Mouse (Mus musculus) heart, adult 8-10 months (tissue): ENCODE measurements at regions not wholly inside any gene's neighbourhood (a gene's known extent, or its start where the extent isn't known, plus 50 kb on each side); places are given as distances from the start of the nearest gene placed in this dataset.

Experiments used
- DNase-seq: peaks from one replicate; pipeline ENCODE4 v3.0.0; 2022; ENCODE audit warnings: low spot score

DNA sequence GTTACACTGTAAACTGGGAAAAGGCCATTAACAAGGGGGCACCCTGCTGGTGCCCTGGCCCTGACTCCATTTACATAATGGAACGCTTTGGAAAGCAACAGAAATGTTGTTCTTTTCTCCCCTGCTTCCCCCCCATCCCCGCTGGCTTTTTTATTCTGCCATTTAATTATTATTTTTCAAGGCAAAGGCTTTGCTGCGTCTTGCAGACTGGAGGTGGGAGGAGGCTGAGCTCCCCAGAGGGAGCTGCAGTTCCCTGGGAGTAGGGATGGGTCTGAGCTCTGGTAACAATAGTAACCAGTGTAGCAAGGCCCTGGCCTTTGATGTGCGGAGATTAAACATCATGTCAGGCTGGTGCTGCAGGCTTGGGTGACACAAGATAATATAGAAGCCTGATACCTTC, 168.6 kb downstream of the Gadd45g start:
- no peak for DNase-seq

DNA sequence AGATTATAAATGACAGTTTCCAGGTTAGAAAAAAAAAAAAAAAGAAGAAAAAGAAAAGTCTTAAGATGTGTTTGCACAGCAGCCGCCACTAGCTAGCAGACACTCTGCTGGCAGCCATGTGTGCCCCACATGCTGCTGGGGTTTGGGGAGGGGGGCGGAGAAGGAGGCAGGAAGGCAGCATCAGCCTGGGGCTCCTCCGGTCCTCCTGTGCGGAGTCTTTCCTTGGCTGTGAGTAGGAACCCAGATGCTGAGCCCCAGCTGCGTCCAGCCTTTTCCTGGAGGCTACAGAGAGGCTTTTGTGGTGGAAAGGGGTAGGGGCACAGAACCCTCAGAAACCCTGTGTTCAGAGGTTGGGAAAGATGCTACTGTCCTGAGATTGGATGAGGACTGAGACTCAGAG, 169.0 kb downstream of the Gadd45g start:
- DNase-seq = no peak

DNA sequence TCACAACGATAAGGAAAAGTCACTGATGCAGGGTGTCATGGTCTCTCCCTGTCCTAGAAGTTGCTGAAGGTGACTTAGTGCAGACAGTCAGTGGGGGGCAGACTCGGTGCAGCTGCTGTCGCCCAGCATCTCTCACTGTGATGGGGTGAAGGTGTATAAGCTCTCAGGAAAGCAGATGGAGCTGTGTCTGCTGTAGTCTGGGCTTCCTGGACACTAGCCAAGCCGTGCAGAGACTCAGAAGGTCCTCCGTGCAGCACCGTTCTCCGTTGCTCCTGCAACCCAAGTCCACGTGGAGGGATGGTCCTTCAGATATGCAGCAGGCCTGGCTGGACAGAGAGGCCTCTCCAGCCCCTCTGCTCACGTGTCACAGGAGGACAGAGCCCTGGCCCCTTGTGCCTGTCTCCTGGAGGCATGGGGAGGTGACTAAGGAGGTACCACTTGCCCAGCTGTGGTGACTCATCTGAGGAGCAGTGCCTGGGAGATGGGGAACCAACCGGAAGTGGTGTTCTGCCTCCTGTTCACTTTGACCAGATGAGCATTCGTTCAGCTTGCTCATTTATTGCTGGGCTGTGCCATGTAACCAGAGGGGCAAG, 171.2 kb downstream of the Gadd45g start:
- DNase-seq = no peak

DNA sequence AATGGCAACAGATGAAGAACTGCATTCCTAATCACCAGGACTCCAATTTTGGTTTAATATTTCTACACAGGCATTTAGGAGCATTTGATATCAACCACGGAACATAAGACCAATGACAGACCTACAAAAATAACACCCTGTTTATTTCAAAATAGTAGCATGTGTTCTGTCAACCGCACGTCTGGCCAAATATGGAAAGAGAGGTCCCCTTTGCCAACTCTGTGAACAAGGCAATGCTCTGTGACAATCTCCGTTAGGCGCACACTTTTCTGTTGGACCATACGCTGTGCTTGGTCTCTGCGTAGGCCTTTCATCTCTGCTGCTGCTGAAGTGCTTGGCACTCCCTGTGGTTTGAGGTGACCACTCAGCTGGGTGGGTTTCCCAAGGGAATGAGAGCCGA, 173.2 kb downstream of the Gadd45g start:
- no peak for DNase-seq

DNA sequence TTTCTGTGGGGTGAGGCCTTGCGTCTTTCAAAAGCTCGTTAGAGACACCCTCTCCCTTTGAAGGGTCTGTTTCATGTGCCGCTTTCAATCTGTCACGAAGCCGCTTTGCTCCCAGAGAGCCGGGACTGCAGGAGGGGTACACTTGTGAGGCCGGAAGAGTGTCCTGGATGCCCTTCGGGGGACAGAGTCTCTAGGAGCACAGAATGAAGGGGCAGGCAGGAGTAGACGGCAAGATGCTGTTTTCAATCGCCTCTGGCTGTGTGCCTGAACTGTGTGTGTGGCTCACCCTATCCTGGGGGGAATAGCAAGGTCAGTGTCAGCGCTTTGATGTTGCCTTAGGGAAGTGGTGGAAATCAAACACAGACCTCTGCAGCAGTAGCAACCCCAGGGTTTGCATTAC, 174.7 kb downstream of the Gadd45g start:
- no peak for DNase-seq

DNA sequence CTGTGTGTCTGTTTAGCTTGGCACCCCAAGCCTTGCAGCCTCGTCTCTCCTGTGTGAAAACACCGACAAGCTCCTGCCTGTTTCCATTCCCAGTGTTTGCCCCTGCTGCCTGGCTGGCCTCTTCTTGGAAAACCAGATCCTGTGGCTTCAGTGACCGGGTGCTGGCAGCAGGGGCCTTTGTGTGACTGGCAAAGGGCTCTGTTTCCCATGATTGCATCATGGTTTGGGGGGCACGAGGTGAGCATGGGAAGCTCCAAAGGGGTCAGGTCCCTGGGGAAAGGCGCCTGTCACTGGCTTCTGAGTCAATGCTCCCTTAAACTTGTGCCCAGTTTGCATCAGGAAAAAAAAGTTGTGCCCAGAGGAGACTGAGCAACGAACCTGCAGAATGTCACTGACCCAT, 175.3 kb downstream of the Gadd45g start:
- no peak for DNase-seq

DNA sequence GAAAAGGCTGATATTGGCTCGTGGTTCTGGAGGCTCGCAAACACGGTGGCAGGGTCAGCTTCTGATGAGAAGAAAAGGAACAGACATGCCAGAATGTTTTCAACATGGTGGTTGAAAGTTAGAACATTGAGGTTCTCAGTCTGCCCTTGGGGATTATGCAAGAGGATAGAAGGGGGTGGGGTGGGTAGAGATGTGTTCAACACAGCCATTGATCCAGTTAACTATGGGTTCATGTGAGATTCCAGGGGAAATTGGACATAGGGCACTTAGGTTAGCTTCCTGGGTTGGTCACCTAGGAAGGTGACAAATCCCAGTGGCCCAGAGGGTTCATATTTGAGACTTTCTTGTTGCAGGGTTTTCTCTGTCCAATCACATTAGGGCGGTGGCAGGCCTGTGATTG, 176.1 kb downstream of the Gadd45g start:
- DNase-seq = no peak

DNA sequence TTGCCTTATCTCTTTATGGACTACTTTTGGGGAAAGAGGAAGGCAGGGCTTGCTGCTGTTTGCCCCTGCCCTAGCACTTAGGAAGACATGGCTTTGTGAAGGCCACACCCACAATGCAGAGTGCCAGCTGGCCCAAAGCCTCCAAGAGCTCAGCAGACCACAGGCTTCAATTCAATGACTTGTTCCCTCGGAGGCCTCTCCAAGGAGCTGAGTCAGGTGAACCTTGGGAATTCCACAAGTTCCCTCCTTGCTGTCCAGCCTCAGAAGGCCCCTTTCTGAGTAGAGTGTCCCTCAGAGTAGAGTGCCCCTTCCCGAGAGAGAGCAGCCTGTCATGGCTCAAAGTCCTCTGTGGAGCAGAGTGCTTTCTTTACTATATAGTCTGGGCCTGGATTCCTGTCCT, 177.9 kb downstream of the Gadd45g start:
- peak; percentile 67 for DNase-seq

DNA sequence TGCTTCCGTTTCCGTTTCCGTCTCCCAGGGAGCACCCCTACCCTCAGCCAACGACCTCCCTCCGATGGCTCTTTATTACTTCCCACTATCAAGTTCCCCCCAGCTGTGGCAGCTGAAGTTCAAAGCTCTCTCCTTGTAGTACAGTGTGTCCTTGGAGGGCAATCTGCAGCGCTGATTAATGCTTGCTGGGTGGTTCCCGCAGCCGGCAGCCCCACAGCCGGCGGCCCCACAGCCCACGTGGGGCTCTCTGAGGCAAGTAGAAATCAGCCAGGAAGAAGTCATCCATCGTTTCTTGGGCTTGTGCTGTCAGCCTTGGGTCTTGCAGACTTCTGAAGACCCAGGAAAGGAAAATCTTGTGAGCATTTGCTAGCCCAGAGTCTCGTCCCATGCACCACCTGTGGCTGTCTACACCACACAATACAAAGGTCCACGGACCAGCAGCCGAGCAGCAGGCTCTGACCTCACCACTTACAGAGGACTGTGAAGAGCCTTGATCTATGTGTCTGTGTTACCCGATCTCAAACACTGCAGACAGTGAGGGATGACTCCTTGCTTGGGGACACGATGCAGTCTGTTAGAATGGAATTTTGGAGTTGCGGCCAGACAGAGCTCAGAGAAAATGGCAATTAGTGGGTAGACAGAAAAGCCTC, 178.5 kb downstream of the Gadd45g start:
- DNase-seq = no peak

DNA sequence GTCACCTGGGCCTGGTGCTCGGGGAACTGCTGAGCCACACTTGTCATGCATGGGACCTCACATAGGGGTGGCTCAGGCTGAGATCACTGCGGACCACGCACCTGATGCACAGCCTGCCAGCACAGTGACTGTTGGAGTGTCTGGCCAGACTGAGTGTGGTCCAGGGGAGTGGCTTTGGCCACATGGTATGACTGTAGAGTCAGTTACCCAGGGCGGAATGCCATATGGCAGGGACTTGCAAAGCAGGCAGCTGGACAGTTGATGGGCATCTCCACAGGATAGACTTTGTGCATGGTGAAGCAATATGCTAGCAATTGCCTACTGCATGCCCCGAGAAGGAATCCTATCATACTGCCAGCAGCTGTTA, 179.0 kb downstream of the Gadd45g start:
- no peak for DNase-seq

DNA sequence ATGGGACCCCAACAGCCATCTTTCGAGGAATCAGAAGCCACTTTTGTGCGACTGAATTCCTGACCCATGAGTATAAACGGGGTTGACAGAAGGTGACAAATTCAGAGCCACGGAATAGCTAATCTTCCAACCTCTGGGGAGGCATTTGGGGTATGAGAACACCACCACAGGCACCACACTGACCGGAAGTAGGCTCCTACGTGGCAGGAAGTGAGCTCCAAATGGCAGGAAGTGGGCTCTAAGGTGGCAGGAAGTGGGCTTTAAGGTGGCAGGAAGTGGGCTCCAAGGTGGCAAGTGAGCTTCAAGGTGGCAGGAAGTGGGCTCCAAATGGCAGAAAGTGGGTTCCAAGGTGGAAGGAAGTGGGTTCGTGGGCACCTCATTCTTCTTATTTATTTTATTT, 179.8 kb downstream of the Gadd45g start:
- DNase-seq = no peak

DNA sequence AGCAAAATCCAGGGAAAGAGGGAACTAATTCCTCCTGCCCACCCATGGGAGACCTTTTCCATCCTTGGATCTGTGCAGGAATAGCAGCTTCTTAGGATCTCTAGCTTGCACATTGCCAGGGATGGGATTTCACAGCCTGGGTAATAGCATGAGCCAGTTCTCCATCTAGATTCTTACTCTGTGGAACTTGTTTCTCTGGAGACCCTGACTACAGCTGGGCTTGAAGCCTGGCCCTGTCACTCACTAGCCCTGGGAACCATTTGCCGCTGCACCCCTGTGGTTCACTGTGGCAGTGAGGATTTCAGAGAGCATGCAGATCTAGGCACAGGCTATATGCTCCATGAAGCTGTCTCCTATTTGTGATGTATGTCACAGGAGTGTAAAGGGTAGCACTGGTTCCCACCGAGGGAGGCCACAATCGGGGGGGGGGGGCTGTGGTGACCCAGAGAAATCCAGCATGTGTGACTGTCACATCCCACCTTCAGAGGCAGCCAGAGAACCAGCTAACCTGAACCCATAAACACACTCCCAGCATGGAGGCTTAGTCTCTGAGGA, 183.5 kb downstream of the Gadd45g start:
- no peak for DNase-seq

DNA sequence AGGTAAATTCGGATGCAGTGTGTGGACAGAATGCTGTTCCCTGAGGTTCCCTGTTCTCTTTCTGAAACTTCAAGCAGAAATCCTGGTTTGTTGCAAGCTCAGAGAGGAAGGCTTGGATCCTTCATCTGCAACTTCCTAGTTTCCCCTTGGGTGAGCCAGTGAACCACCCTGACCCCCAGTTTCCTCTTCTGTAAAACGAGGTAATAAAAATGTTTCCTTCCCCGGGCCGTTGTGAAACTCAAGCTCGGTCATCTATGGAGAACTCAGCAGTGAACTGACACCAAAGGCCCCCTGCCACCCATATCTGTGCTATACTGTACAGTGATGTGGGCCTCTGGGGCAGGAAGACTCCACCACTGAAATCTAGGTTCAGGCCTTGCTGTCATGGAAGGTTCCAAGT, 185.0 kb downstream of the Gadd45g start:
- DNase-seq = peak; percentile 13

DNA sequence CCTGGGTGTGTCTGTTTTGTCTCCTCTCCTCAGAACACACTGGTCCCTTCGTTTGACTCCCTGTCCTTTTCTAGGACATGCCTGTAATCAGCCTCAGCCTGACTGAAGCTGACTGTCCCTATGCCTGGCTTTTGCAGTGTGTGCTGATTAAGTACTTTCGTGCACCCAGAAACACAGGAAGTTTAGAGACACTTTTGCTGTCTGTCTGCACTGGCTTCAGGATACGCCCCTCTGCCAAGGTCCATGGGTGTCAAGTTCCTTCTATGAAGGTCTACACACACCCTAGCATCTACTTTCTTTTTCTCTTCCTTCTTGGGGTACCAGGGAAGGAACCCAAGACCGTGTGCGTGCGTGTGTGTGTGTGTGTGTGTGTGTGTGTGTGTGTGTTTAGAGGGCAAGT, 189.3 kb downstream of the Gadd45g start:
- DNase-seq = no peak

DNA sequence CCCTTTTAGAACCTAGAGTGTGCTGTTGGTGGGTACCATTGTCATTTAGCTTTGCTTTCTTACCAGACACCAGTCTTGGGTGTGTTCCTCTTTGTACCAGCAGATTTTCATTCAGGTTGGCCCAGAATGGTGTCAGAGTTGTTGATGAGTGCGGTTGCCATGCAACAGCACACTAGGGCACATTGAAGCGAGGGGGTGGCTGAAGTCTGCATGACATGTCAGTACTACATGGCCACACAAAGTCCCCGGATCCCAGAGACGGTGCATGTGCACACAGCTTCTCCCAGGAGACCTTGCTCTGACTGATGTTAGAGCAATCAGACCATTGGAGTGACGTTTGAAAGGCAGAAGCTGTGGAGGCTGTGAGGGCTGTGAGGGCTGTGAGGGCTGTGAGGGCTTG, 189.9 kb downstream of the Gadd45g start:
- no peak for DNase-seq

DNA sequence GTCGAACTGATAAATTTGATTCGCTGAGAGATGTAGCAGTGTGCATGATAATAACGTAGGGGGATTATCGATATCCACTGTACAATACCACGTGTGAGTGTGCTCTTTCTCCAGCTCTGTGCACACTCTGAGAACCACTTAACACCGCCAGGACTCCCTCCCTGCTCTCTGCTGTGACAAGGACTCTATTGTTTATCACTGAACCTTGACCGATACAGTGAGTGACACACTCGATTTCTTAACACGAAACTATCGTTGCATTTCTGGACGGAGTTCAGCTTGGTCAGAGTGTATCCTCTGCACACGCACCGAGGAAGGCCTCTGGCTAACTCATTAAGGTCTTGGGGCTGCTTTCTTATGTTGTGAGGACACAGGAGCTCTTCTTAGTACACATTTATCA, 190.7 kb downstream of the Gadd45g start:
- no peak for DNase-seq

DNA sequence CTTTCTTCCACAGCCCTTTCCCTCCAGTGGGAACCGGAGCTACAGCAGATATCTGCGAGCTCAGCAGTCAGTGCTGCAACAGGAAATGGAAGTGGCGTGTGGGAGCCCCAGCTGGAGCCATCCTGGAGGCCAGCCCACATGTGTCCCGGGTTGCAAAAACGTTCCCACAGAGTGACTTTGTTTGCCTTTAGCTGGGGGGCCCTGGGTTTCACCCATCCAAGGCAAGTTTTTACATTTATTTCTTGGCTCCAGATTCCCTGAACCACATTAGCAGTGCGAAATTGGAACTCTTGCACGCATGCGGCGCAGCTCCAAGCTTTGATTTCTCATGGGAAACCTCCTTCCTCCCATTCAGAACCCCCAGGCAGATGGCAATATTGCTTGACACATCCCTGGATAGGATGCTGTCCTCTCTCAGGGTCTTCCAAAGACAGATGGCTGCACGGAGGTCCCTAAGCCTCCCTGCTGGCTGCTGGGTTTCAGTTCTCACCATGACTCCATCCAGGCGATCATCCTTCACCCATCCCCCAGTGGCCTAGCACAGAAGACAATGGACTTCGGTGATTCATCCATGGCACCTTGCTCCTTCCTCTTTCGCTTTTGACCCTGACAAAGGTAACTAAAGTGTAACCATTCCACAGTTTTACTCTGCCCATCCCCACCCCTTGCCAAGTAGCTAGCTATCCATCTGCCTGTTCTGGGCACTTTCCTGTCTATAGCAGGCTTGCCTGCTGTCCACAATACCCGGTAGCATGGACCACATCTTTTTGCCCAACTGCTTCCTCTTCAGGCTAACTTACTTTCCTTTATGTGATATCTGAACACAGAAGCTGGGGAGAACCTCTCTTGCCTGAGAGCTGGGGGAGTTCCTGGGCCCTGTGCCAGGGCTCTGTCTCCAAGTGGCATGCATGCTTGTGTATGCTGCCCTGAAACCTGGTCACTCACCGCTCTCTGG, 195.3 kb downstream of the Gadd45g start:
- DNase-seq = peak; percentile 84

DNA sequence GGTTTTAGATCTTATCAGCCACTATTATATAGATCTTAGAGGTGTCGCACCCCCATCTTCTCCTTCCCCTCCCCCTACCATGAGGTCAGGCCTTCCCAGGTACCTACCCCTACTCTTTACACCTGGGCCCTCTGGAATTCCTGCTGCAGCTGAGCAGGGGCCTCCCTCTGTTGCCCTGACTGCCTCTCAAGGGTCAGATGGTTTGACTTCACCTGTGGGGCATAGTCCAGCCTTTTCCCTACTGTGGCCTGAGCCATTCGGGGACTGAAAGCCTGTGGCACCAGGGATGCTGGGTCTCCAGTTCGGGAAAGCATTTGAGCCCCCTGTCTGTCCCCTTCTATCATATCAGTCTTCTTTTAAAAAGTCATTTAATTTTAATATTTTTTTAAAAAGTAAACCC, 196.4 kb downstream of the Gadd45g start:
- DNase-seq = no peak

DNA sequence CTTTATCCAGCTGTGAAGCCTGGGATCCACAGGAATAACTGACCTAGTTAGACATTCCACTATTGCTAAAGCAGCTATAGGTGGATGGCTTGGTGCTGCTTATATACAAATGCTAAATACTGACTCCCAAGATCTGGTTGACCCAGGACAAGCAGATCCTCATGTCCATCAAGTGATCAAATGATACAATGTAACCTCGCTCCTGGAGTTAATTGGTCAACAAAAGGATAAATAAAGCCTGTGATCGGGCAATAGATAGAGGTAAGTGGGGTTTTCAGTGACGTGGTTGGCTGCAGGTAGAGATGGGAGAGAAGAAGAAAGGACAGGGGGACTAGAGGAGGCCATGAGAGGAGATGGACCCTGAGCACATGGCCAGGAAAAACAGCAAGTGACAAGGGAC, 197.4 kb downstream of the Gadd45g start:
- no peak for DNase-seq

DNA sequence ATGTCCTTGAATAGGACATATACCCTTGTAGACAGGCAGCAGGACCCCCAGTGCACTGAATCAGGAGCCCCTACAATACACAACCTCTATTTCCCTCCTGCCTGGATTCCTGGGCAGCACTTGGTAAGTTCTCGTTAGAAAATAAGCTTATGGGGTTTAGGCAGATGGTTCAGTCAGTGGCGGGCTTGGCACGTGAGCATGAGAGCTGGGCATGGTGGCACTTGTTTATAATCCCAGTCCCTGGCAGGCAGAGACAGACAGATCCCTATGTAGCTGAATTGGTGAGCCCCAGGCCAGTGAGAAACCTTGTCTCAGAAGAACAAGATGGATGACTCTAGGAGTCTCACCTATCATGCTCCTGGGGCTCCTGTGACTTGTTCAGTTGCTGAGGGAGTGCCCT, 198.9 kb downstream of the Gadd45g start:
- no peak for DNase-seq

DNA sequence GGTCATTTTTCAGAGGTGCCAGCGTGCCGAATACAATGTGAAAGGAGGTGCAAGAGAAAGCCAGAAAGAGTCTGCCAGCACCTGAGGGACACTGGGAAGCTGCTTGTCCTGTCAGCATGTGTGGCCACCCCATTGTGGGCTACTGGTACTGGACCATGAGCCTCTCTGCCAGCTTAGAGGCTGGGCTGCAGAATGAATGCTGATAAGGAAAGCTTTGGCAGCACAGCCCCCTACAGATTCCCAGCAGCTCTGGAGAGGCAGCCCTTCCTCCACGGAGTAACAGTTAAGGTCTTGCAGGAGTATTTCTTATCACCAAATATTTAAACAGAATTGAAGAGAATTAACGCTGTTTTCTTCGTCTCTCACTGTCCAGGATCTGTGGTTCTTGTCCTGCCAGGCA, 199.5 kb downstream of the Gadd45g start:
- no peak for DNase-seq

DNA sequence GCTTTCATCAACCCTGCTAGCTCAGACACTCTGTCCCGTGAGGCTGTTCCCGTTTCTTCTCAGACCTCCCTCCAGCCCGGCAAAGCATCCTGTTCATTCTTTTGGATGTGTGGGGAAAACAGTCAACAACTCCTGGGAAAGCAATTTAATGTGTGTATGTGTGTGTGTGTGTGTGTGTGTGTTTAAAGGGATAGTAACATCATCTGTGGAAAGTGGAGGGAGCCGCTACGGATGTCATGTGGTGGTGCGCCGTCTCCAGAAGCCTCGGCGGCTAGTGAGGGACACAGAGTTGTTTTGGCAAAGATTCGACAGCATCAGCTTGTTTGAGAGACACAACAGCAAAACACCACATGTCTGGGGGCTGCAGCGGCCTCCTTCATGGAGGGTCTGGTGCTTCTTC, 200.2 kb downstream of the Gadd45g start:
- peak; percentile 69 for DNase-seq

DNA sequence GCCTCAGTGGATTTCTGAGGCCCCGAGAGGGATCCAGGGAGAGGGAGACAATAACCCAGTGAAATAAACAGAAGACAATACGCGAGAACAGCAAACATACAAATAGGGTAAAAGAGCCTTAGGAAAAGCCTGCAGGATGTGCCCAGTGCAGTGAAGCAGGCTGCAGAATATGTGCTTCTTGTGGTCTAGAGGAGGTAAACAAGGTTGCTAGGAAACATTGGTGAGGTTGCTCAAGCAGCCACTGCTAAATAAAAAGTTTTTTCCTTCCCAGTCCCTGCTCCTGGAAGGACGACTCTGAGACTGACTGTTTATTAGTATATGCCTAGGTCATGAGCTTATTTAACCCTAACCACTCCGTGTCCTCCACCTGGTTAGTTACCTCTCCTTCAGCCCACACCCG, 201.5 kb downstream of the Gadd45g start:
- no peak for DNase-seq
